Mouse (Mus musculus): ENCODE data around the gene Dnlz. TPM values are rescaled to one million over a fixed set of nuclear protein-coding genes. Genes with fewer than 3 reads are reported as not detected.

Dnlz gene
- total and polyA plus RNA-seq, 3 experiments = 21.8 to 27.7 TPM; not detected in 1

GRCm38 (mm10) chr2:26298208-26298855 lies 53.6 kb downstream of the Dnlz start:
- H3K9me3 ChIP-seq (replicated peaks; ENCODE audit: insufficient read depth, low read length) = no peaks in the 10 kb centered on the region
- peak; percentile 19 for DNase-seq (ENCODE audit: low read depth, low spot score)
- H3K79me2 ChIP-seq (ENCODE audit: control insufficient read depth, insufficient read depth, low read length, poor library complexity) = no peaks in the 10 kb centered on the region
- H3K4me1 ChIP-seq (ENCODE audit: control insufficient read depth in 1 of 2, insufficient read depth in 2 of 2, low read length in 2 of 2) = no peaks in the 10 kb centered on the region
- no peaks in the 10 kb centered on the region for H3K36me3 ChIP-seq (ENCODE audit: control insufficient read depth in 1 of 2, insufficient read depth in 2 of 2, low read length in 2 of 2)
- no peak overlapping the region for H3K4me3 ChIP-seq (ENCODE audit: control insufficient read depth in 1 of 2, insufficient read depth in 1 of 2, low read depth in 2 of 2, low read length in 2 of 2)
- H3K27me3 ChIP-seq (ENCODE audit: control insufficient read depth in 1 of 2, insufficient read depth in 2 of 2, low read length in 2 of 2) = peaks cover 0 to 6% of the 10 kb centered on the region in 2 experiments
- H3K9ac ChIP-seq (ENCODE audit: control insufficient read depth, low read depth, low read length, poor library complexity, severe bottlenecking) = no peak overlapping the region
- H3K27ac ChIP-seq (ENCODE audit: control insufficient read depth, low read depth, low read length) = no peak overlapping the region
- no peak for TF ChIP-seq TBP (IDR thresholded peaks at IDR 0.05; ENCODE audit: low read depth, low read length)
- TF ChIP-seq MAZ (IDR thresholded peaks at IDR 0.05; ENCODE audit: low read depth, low read length) = no peak
- TF ChIP-seq MAX (IDR thresholded peaks at IDR 0.05; ENCODE audit: low read length) = no peak
- TF ChIP-seq NELFE (IDR thresholded peaks at IDR 0.05; ENCODE audit: low read depth, low read length) = no peak
- TF ChIP-seq GATA1 (IDR thresholded peaks at IDR 0.05; ENCODE audit: low read depth, low read length) = no peak
- no peak for TF ChIP-seq POLR2A (IDR thresholded peaks at IDR 0.05; ENCODE audit: control insufficient read depth in 1 of 2, insufficient read depth in 1 of 2, low read depth in 1 of 2, low read length in 2 of 2, poor library complexity in 1 of 2)
- TF ChIP-seq UBTF (IDR thresholded peaks at IDR 0.05; ENCODE audit: borderline replicate concordance, insufficient read depth, low read depth, low read length) = no peak
- TF ChIP-seq ELF1 (IDR thresholded peaks at IDR 0.05; ENCODE audit: low read depth, low read length) = no peak
- no peak for TF ChIP-seq KAT2A (conservative IDR thresholded peaks at IDR 0.05; ENCODE audit: low read depth, low read length)
- TF ChIP-seq RCOR1 (IDR thresholded peaks at IDR 0.05; ENCODE audit: low read depth, low read length) = no peak
- TF ChIP-seq MEF2A (IDR thresholded peaks at IDR 0.05; ENCODE audit: extremely low read depth, insufficient replicate concordance, low read depth, low read length, poor library complexity, severe bottlenecking) = no peak
- TF ChIP-seq TCF12 (IDR thresholded peaks at IDR 0.05; ENCODE audit: low read depth, low read length) = no peak
- no peak for TF ChIP-seq CTCF (IDR thresholded peaks at IDR 0.05 in 2 of 3, conservative IDR thresholded peaks at IDR 0.05 in 1 of 3; ENCODE audit: control insufficient read depth in 1 of 3, insufficient read depth in 1 of 3, low read depth in 2 of 3, low read length in 3 of 3, poor library complexity in 1 of 3, severe bottlenecking in 1 of 3)
- TF ChIP-seq GABPA (IDR thresholded peaks at IDR 0.05; ENCODE audit: low read depth, low read length) = no peak
- TF ChIP-seq EP300 (IDR thresholded peaks at IDR 0.05; ENCODE audit: low read depth in 1 of 2, low read length in 2 of 2) = no peak
- TF ChIP-seq MXI1 (IDR thresholded peaks at IDR 0.05; ENCODE audit: low read depth, low read length) = no peak
- TF ChIP-seq CHD2 (IDR thresholded peaks at IDR 0.05; ENCODE audit: low read length) = no peak
- no peak for TF ChIP-seq JUND (IDR thresholded peaks at IDR 0.05; ENCODE audit: low read depth, low read length)
- TF ChIP-seq MYB (IDR thresholded peaks at IDR 0.05; ENCODE audit: low read depth, low read length) = no peak
- no peak for TF ChIP-seq USF1 (IDR thresholded peaks at IDR 0.05; ENCODE audit: low read depth, low read length)

Other genes with a start within 250 kb of the Dnlz start
- gene Nacc2, start 228.9 kb downstream of the Dnlz start, total RNA-seq (2012; rRNA removed) = 0.03 and 0.19 TPM in 2 replicates
- 1 to 10 TPM in 1 of 2 experiments, not detected in 1; 1.7 TPM for gene Nacc2, start 228.9 kb downstream of the Dnlz start, polyA plus RNA-seq (2012; ENCODE audit: insufficient read depth in 1 of 2, insufficient read length in 2 of 2, low read depth in 1 of 2, low replicate concordance in 2 of 2, missing spikeins in 1 of 2)
- not detected in 2 replicates for gene Lhx3, start 143.8 kb downstream of the Dnlz start, total RNA-seq (2012; rRNA removed)
- not detected for gene Lhx3, start 143.8 kb downstream of the Dnlz start, polyA plus RNA-seq (2012; ENCODE audit: insufficient read depth in 1 of 2, insufficient read length in 2 of 2, low read depth in 1 of 2, low replicate concordance in 2 of 2, missing spikeins in 1 of 2)
- 13.4 and 17.0 TPM in 2 replicates for gene Qsox2, start 114.6 kb downstream of the Dnlz start, total RNA-seq (2012; rRNA removed)
- 10 to 100 TPM in 1 of 2 experiments, not detected in 1; 12.1 TPM for gene Qsox2, start 114.6 kb downstream of the Dnlz start, polyA plus RNA-seq (2012; ENCODE audit: insufficient read depth in 1 of 2, insufficient read length in 2 of 2, low read depth in 1 of 2, low replicate concordance in 2 of 2, missing spikeins in 1 of 2)
- not detected in 2 replicates for gene Ccdc187, start 57.6 kb downstream of the Dnlz start, total RNA-seq (2012; rRNA removed)
- not detected for gene Ccdc187, start 57.6 kb downstream of the Dnlz start, polyA plus RNA-seq (2012; ENCODE audit: insufficient read depth in 1 of 2, insufficient read length in 2 of 2, low read depth in 1 of 2, low replicate concordance in 2 of 2, missing spikeins in 1 of 2)
- 1.4 and 1.7 TPM in 2 replicates for gene Gpsm1, start 36.6 kb downstream of the Dnlz start, total RNA-seq (2012; rRNA removed)
- gene Gpsm1, start 36.6 kb downstream of the Dnlz start, polyA plus RNA-seq (2012; ENCODE audit: insufficient read depth in 1 of 2, insufficient read length in 2 of 2, low read depth in 1 of 2, low replicate concordance in 2 of 2, missing spikeins in 1 of 2) = 1 to 10 TPM in 1 of 2 experiments, not detected in 1; 6.9 TPM
- gene Card9, start 8.8 kb upstream of the Dnlz start, total RNA-seq (2012; rRNA removed) = 0.16 and 0.35 TPM in 2 replicates
- under 1 TPM in 1 of 2 experiments, not detected in 1; 0.72 TPM for gene Card9, start 8.8 kb upstream of the Dnlz start, polyA plus RNA-seq (2012; ENCODE audit: insufficient read depth in 1 of 2, insufficient read length in 2 of 2, low read depth in 1 of 2, low replicate concordance in 2 of 2, missing spikeins in 1 of 2)
- gene Snapc4, start 28.5 kb upstream of the Dnlz start, total RNA-seq (2012; rRNA removed) = 40.3 and 49.3 TPM in 2 replicates
- 10 to 100 TPM in 1 of 2 experiments, not detected in 1; 57.6 TPM for gene Snapc4, start 28.5 kb upstream of the Dnlz start, polyA plus RNA-seq (2012; ENCODE audit: insufficient read depth in 1 of 2, insufficient read length in 2 of 2, low read depth in 1 of 2, low replicate concordance in 2 of 2, missing spikeins in 1 of 2)
- 51.7 and 63.6 TPM in 2 replicates for gene Entr1, start 37.2 kb upstream of the Dnlz start, total RNA-seq (2012; rRNA removed)
- gene Entr1, start 37.2 kb upstream of the Dnlz start, polyA plus RNA-seq (2012; ENCODE audit: insufficient read depth in 1 of 2, insufficient read length in 2 of 2, low read depth in 1 of 2, low replicate concordance in 2 of 2, missing spikeins in 1 of 2) = 10 to 100 TPM in 1 of 2 experiments, not detected in 1; 71.1 TPM
- 87.6 and 96.5 TPM in 2 replicates for gene Pmpca, start 37.2 kb upstream of the Dnlz start, total RNA-seq (2012; rRNA removed)
- 100 to 1,000 TPM in 1 of 2 experiments, 10 to 100 TPM in 1; 46.4 to 166 TPM for gene Pmpca, start 37.2 kb upstream of the Dnlz start, polyA plus RNA-seq (2012; ENCODE audit: insufficient read depth in 1 of 2, insufficient read length in 2 of 2, low read depth in 1 of 2, low replicate concordance in 2 of 2, missing spikeins in 1 of 2)
- 9.6 and 11.2 TPM in 2 replicates for gene Inpp5e, start 57.1 kb upstream of the Dnlz start, total RNA-seq (2012; rRNA removed)
- gene Inpp5e, start 57.1 kb upstream of the Dnlz start, polyA plus RNA-seq (2012; ENCODE audit: insufficient read depth in 1 of 2, insufficient read length in 2 of 2, low read depth in 1 of 2, low replicate concordance in 2 of 2, missing spikeins in 1 of 2) = 10 to 100 TPM in 1 of 2 experiments, not detected in 1; 17.5 TPM
- gene Sec16a, start 93.1 kb upstream of the Dnlz start, total RNA-seq (2012; rRNA removed) = 20.3 and 21.4 TPM in 2 replicates
- 10 to 100 TPM in 1 of 2 experiments, not detected in 1; 38.0 TPM for gene Sec16a, start 93.1 kb upstream of the Dnlz start, polyA plus RNA-seq (2012; ENCODE audit: insufficient read depth in 1 of 2, insufficient read length in 2 of 2, low read depth in 1 of 2, low replicate concordance in 2 of 2, missing spikeins in 1 of 2)
- 0.39 TPM in 1 of 2 replicates, not detected in the other for gene Notch1, start 164.6 kb upstream of the Dnlz start, total RNA-seq (2012; rRNA removed)
- gene Notch1, start 164.6 kb upstream of the Dnlz start, polyA plus RNA-seq (2012; ENCODE audit: insufficient read depth in 1 of 2, insufficient read length in 2 of 2, low read depth in 1 of 2, low replicate concordance in 2 of 2, missing spikeins in 1 of 2) = under 1 TPM in 1 of 2 experiments, not detected in 1; 0.06 TPM
- gene Egfl7, start 227.9 kb upstream of the Dnlz start, total RNA-seq (2012; rRNA removed) = 73.9 and 95.4 TPM in 2 replicates
- 100 to 1,000 TPM in 1 of 2 experiments, not detected in 1; 125 TPM for gene Egfl7, start 227.9 kb upstream of the Dnlz start, polyA plus RNA-seq (2012; ENCODE audit: insufficient read depth in 1 of 2, insufficient read length in 2 of 2, low read depth in 1 of 2, low replicate concordance in 2 of 2, missing spikeins in 1 of 2)
- gene Gm20532, start 234.5 kb upstream of the Dnlz start, total RNA-seq (2012; rRNA removed) = 0.15 TPM in 1 of 2 replicates, not detected in the other
- gene Gm20532, start 234.5 kb upstream of the Dnlz start, polyA plus RNA-seq (2012; ENCODE audit: insufficient read depth in 1 of 2, insufficient read length in 2 of 2, low read depth in 1 of 2, low replicate concordance in 2 of 2, missing spikeins in 1 of 2) = not detected